Mouse (Mus musculus) frontal cortex, adult (tissue): ENCODE measurements at regions not wholly inside any gene's neighbourhood (a gene's known extent, or its start where the extent isn't known, plus 50 kb on each side); places are given as distances from the start of the nearest gene placed in this dataset.
"Not testable (repeated sequence)": the region's sequence is repeated elsewhere in the genome, so short reads cannot be mapped to it uniquely, and the experiment has no call there.

Experiments used
- ATAC-seq: cut with Nextera tagmentation; 2 replicates; pipeline ENCODE4 v1.9.2; 2017; ENCODE audit warnings: mild to moderate bottlenecking, moderate library complexity, mixed read lengths; ENCODE audit not compliant: low TSS enrichment

GRCm38 (mm10) chr17:35758769-35759168 lies 54.3 kb upstream of the Ddr1 start:
- no peak for ATAC-seq

- ATAC-seq = no peak
Measured at GRCm38 (mm10) chr17:35759740-35760139, 55.3 kb upstream of the Ddr1 start.

- ATAC-seq = no peak
Measured at GRCm38 (mm10) chr17:35762614-35763013, 58.2 kb upstream of the Ddr1 start.

GRCm38 (mm10) chr17:35763101-35763500 lies 58.4 kb upstream of the Ier3 start:
- no peak for ATAC-seq

GRCm38 (mm10) chr17:35763866-35764265 lies 57.6 kb upstream of the Ier3 start:
- ATAC-seq = no peak

DNA sequence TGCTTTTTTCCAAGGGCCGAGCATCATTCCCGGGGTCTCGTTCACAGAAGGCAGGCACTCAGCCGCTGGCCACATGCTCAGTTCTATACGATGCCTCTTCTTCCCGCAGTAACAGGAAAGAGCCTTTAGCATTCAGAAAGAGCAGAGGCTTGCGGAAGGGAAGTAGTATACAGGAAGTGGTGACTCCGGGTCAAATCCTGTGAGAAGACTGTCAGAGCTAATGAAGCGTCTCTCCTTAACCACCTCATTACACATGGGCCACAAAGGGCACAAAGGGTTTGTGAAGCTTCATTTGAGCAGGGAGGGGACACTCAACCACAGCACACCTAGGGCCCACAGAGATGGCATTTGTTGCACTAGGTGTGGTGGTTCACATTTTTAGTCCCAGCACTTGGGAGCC lies 55.1 kb upstream of the Ier3 start:
- no peak for ATAC-seq

- ATAC-seq = no peak
Measured at GRCm38 (mm10) chr17:35769175-35769960, 52.1 kb upstream of the Ier3 start.

DNA sequence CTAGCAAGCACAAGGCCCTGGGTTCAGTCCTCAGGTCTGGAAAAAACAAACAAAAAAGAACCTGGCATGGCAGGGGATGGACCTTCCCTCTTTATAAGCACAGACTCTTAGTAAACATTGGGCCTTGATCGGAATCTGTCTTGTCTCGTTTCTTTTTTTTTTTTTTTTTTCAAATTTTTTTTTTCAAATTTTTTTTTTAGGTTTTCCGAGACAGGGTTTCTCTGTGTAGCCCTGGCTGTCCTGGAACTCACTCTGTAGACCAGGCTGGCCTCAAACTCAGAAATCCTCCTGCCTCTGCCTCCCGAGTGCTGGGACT lies 51.6 kb upstream of the Ier3 start:
- not testable (repeated sequence) for ATAC-seq

DNA sequence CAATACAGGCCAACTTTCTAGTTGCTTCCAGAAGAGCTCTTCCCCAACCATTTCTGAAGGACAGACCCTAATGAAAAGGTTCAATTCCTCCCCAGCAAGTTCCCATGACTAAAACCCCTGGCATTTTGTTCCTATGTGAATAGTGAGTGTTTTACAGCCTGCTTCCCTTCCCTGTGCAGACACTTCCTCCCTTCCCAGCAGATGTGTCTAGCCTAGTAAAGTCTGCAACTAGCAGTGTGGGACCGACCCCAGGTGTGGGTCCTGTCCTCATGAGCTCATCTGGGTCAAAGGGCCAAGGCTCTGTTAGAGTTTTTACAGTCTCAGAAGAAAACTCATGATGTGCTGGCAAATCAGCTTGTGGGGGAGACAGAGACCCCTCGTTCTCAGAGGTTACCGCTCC lies 50.9 kb upstream of the Ier3 start:
- ATAC-seq = no peak

GRCm38 (mm10) chr17:35771656-35772405 lies 49.7 kb upstream of the Ier3 start:
- ATAC-seq = peak; percentile 41; the same call in 1 of the 2 replicates
